Mouse (Mus musculus) embryonic facial prominence, embryonic 11.5 days (tissue): Measurements from ENCODE around the gene Ankrd16. TPM values are rescaled to one million over a fixed set of nuclear protein-coding genes. Genes with fewer than 3 reads are reported as not detected.

Source experiments
- ATAC-seq: fragments of 200-750 bp; cut with Nextera tagmentation; replicated peaks from 2 replicates; pipeline ENCODE4 v1.8.0; 2017; ENCODE audit warnings: low read depth; ENCODE audit not compliant: insufficient number of reproducible peaks, low FRiP score, low TSS enrichment
- DNase-seq: peaks from one replicate; pipeline ENCODE4 v3.0.0-alpha.2; 2015; ENCODE audit warnings: low spot score
- H3K27ac ChIP-seq: fragments of 300-500 bp; sonication (generic); replicated peaks from 2 replicates; pipeline ENCODE4 v1.5.1; 2014; ENCODE audit warnings: mild to moderate bottlenecking, low read depth, low read length, control low read depth
- H3K27me3 ChIP-seq: fragments of 300-500 bp; sonication (generic); 2 replicates; pipeline ENCODE4 v1.6.1; 2014; ENCODE audit warnings: mild to moderate bottlenecking, low read length, moderate library complexity, mixed read lengths; ENCODE audit not compliant: control insufficient read depth, insufficient read depth
- H3K36me3 ChIP-seq: fragments of 300-500 bp; sonication (generic); replicated peaks from 2 replicates; pipeline ENCODE4 v1.6.1; 2014; ENCODE audit warnings: low read depth, mild to moderate bottlenecking, low read length, moderate library complexity, mixed read lengths; ENCODE audit not compliant: control insufficient read depth, insufficient read depth
- H3K4me1 ChIP-seq: fragments of 300-500 bp; sonication (generic); 2 replicates; pipeline ENCODE4 v1.6.1; 2014; ENCODE audit warnings: low read length, mixed read lengths; ENCODE audit not compliant: control insufficient read depth, insufficient read depth
- H3K4me2 ChIP-seq: fragments of 300-500 bp; sonication (generic); 2 replicates; pipeline ENCODE4 v1.6.1; 2014; ENCODE audit warnings: low read depth, mild to moderate bottlenecking, control low read depth, low read length, moderate library complexity
- H3K4me3 ChIP-seq: fragments of 300-500 bp; sonication (generic); 2 replicates; pipeline ENCODE4 v1.5.1; 2014; ENCODE audit warnings: low read depth, low read length, control low read depth
- H3K9ac ChIP-seq: fragments of 300-500 bp; sonication (generic); replicated peaks from 2 replicates; pipeline ENCODE4 v1.6.1; 2014; ENCODE audit warnings: mild to moderate bottlenecking, control low read depth, low read length
- H3K9me3 ChIP-seq: fragments of 300-500 bp; sonication (generic); replicated peaks from 2 replicates; pipeline ENCODE4 v1.6.1; 2016; ENCODE audit warnings: mild to moderate bottlenecking, low read length, inconsistent platforms, mixed read lengths; ENCODE audit not compliant: control insufficient read depth
- WGBS: fragments of 180-500 bp; shearing (Covaris S2); extraction: QIAGEN DNeasy Blood & Tissue Kit; methylation state at CpG from one replicate; pipeline ENCODE4 v1.1.7; 2014; 5-methylcytosine and 5-hydroxymethylcytosine counted together
- polyA plus RNA-seq: library from polyadenylated mRNA; unstranded; fragments of >200 nt; fragmentation: Nextera tagmentation; extraction: Ambion mirVana; gene quantifications from 2 replicates; pipeline ENCODE4 v1.2.1, GENCODE M21; 2014

The Ankrd16 gene
- polyA plus RNA-seq, 1 experiment from 2014 or later = 23.6 TPM

- H3K36me3 ChIP-seq = peaks cover 4% of the 10 kb centered on the region
- no peak overlapping the region for H3K27ac ChIP-seq
- no peak for DNase-seq
- H3K9ac ChIP-seq = no peak overlapping the region
- no peaks in the 10 kb centered on the region for H3K27me3 ChIP-seq
- H3K9me3 ChIP-seq = no peaks in the 10 kb centered on the region
- 78% methylated on average over 5 of the region's 5 CpGs for WGBS
- no peak overlapping the region for H3K4me2 ChIP-seq
- no peak overlapping the region for H3K4me3 ChIP-seq
- no peak for ATAC-seq
- no peaks in the 10 kb centered on the region for H3K4me1 ChIP-seq
These were observed 11.1 kb upstream of the Ankrd16 start for GRCm38 (mm10) chr2:11766485-11767160.

GRCm38 (mm10) chr2:11767161-11767545, 10.5 kb upstream of the Ankrd16 start:
- Histone ChIP-seq H3K4me3 (no peak overlapping the region), H3K36me3 (peaks cover 4% of the 10 kb centered on the region), H3K9ac (no peak overlapping the region), H3K27ac (no peak overlapping the region), H3K27me3 (no peaks in the 10 kb centered on the region), H3K4me2 (no peak overlapping the region), H3K9me3 (no peaks in the 10 kb centered on the region), H3K4me1 (no peaks in the 10 kb centered on the region)
- DNase-seq (no peak), ATAC-seq (no peak)
- WGBS = 88% methylated on average over 10 of the region's 10 CpGs

- DNase-seq (no peak), ATAC-seq (no peak)
- no peaks in the 10 kb centered on the region for H3K27me3 ChIP-seq
- H3K36me3 ChIP-seq = no peaks in the 10 kb centered on the region; the same call in none of the 2 replicates
- no peak overlapping the region for H3K27ac ChIP-seq
- no peaks in the 10 kb centered on the region for H3K4me1 ChIP-seq
- no peak overlapping the region for H3K9ac ChIP-seq
- H3K9me3 ChIP-seq = no peaks in the 10 kb centered on the region
- no peak overlapping the region for H3K4me3 ChIP-seq
- H3K4me2 ChIP-seq = no peak overlapping the region
- 94% methylated on average over 4 of the region's 4 CpGs for WGBS
These were observed 6.0 kb upstream of the Ankrd16 start for GRCm38 (mm10) chr2:11771701-11772100.

GRCm38 (mm10) chr2:11772401-11772800, 5.3 kb upstream of the Ankrd16 start:
- H3K9ac ChIP-seq = no peak overlapping the region
- H3K9me3 ChIP-seq = no peaks in the 10 kb centered on the region
- no peak overlapping the region for H3K4me3 ChIP-seq
- no peak overlapping the region for H3K27ac ChIP-seq
- H3K27me3 ChIP-seq = no peaks in the 10 kb centered on the region
- H3K4me2 ChIP-seq = no peak overlapping the region
- ATAC-seq (no peak), DNase-seq (no peak)
- H3K36me3 ChIP-seq = no peaks in the 10 kb centered on the region; the same call in 1 of the 2 replicates
- 83% methylated on average over 4 of the region's 4 CpGs for WGBS
- H3K4me1 ChIP-seq = no peaks in the 10 kb centered on the region

GRCm38 (mm10) chr2:11774426-11774825, 3.2 kb upstream of the Ankrd16 start:
- H3K9ac ChIP-seq = no peak overlapping the region
- ATAC-seq (no peak), DNase-seq (no peak)
- no peaks in the 10 kb centered on the region for H3K4me1 ChIP-seq
- no peak overlapping the region for H3K4me2 ChIP-seq
- H3K27ac ChIP-seq = no peak overlapping the region
- no peaks in the 10 kb centered on the region for H3K9me3 ChIP-seq
- no peaks in the 10 kb centered on the region for H3K27me3 ChIP-seq
- H3K4me3 ChIP-seq = no peak overlapping the region
- no peaks in the 10 kb centered on the region for H3K36me3 ChIP-seq
- WGBS = 89% methylated on average over 10 of the region's 10 CpGs

GRCm38 (mm10) chr2:11775121-11775520, 2.6 kb upstream of the Ankrd16 start:
- Histone ChIP-seq H3K4me2 (no peak overlapping the region), H3K9ac (no peak overlapping the region), H3K9me3 (no peaks in the 10 kb centered on the region), H3K4me1 (no peaks in the 10 kb centered on the region), H3K4me3 (no peak overlapping the region), H3K36me3 (no peaks in the 10 kb centered on the region), H3K27me3 (no peaks in the 10 kb centered on the region), H3K27ac (no peak overlapping the region)
- 85% methylated on average over 5 of the region's 5 CpGs for WGBS
- ATAC-seq (no peak), DNase-seq (no peak)

GRCm38 (mm10) chr2:11776415-11776814, 1.3 kb upstream of the Ankrd16 start:
- no peak for ATAC-seq
- Histone ChIP-seq H3K4me2 (peak overlapping the region; percentile 56), H3K36me3 (no peaks in the 10 kb centered on the region), H3K27me3 (no peaks in the 10 kb centered on the region), H3K4me1 (no peaks in the 10 kb centered on the region), H3K9ac (peak overlapping the region; percentile 88), H3K27ac (no peak overlapping the region), H3K9me3 (no peaks in the 10 kb centered on the region), H3K4me3 (peak overlapping the region; percentile 63)
- 54% methylated on average over 8 of the region's 8 CpGs for WGBS
- DNase-seq = no peak

- under 1% methylated on average over 42 of the region's 43 CpGs for WGBS
- Histone ChIP-seq H3K27me3 (no peaks in the 10 kb centered on the region), H3K9ac (peak overlapping the region; percentile 84), H3K9me3 (no peaks in the 10 kb centered on the region), H3K27ac (peak overlapping the region; percentile 90), H3K4me3 (peak overlapping the region; percentile 63), H3K4me2 (peak overlapping the region; percentile 85), H3K4me1 (no peaks in the 10 kb centered on the region), H3K36me3 (no peaks in the 10 kb centered on the region; the same call in none of the 2 replicates)
- ATAC-seq (peak; percentile 90), DNase-seq (peak; percentile 93)
These were observed 579 bp downstream of the Ankrd16 start for GRCm38 (mm10) chr2:11778087-11778823.
